Mouse (Mus musculus) testis, adult 2 months (tissue): ENCODE results near the gene Stk36.

Experiments used
- CTCF ChIP-seq: fragments of 200-500 bp; IDR thresholded peaks from 2 replicates; pipeline ENCODE4 v1.5.1; 2012; ENCODE audit warnings: low read depth, mild to moderate bottlenecking, inconsistent platforms, low read length, moderate library complexity; ENCODE audit not compliant: control insufficient read depth, insufficient read depth, insufficient replicate concordance
- POLR2A ChIP-seq: fragments of 200-500 bp; IDR thresholded peaks from 2 replicates; pipeline ENCODE4 v1.6.1; 2012; ENCODE audit warnings: low read depth, mild to moderate bottlenecking, inconsistent platforms, low read length, moderate library complexity; ENCODE audit not compliant: control insufficient read depth

GRCm38 (mm10) chr1:74559061-74559460, 42.2 kb upstream of the Stk36 start:
- TF ChIP-seq CTCF, result no peak
- no peak for TF ChIP-seq POLR2A
